Mouse (Mus musculus) cerebellum, adult (tissue): ENCODE results near the gene Bend6.

Experiments used
- ATAC-seq: cut with Nextera tagmentation; 2 replicates; pipeline ENCODE4 v1.9.2; 2017; ENCODE audit warnings: mild to moderate bottlenecking, moderate library complexity, mixed read lengths; ENCODE audit not compliant: insufficient number of reproducible peaks, low FRiP score, low TSS enrichment

The Bend6 gene

DNA sequence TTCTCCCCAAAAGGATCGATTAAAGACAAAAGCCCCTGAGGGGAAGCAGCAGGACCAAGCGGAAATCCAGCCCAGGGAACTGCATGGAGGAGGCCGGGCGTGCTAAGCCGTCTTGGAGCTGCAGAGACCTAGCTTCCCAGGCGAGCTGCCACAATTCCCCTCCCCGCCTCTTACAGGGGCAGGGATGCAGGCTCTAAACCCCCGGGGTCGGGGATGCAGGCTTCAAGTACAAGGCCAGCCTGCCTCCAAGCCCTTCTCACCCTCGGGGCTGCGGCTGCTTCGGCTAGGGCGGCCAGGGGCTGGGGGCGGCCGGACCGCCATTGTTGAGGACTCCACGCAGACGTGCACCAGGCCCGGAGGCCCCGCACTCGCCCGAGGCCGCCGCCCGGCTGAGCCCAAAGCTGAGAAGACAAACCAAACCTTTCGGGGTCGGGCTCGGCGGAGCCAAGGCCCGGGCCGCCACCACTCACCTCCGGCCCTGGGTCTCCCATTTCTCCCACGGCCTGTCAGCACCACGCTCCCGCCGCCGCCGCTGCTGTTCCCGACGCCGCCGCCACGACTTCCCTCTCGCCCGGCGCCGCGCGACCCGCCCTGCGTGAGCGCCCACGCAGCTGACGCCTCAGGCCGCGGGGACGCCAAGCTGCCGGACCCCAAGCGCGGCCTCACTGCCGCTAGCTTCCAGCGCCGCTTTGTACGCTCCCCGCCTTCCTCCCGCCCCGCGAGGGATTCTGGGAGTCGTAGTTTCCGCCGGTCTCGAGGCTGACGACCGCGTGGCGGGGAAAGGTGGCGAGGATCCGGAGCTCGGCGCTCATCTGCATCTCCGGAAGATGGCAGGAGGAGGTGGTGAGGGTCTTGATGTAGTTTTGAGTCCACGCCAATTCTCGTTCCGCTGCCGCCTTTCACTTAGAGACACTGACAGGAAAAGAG is 93.5 kb downstream of the Bend6 start, which contains the start of gene Zfp451:
Zfp451 (minus strand) TSS at position 728 of the 927 bp plus-strand sequence.
- ATAC-seq, result peak; percentile 98

DNA sequence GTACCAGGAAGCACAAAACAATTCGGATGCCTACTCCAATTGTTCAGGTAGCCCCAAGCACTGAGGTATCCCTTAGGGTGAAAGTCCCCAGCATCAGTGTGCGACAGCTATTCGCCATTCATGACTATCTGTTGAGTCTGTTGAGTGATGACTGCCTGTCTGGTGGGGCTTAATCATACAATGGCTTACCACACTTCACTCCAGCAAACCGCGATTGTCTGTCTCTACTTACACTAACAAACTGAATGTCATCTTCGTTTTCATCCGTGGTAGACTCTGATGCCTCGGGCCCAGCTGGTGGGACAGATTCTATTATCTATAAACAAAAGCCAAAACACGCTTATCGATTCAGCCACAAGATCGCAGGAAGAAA is 94.1 kb downstream of the Bend6 start:
- ATAC-seq, result no peak

DNA sequence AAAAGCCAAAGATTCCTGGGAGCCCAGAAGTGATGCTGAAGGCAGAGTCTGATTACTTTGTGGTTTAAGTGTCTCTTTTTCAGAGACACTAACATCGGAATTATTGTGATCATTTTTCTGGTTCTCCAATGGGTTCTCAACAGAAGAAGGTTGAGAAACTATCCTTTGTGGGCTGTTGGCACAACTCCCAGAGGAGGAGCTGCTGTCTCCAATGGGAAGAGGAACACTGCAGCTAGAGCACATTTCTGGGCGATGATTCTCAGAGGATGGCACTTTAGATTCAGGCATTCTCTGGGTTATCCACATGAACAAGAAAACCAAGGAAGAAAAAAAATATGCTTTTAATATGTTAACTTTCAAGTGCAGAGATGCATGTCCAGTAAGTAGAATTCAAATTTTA is 104.3 kb downstream of the Bend6 start:
- ATAC-seq, result no peak
